Mouse (Mus musculus): ENCODE measurements around the gene D330020A13Rik.
A peak's percentile ranks its signal among the peaks of the same experiment; 100 is the strongest.

The D330020A13Rik gene

GRCm38 (mm10) chr6:120302755-120303316 is 8.7 kb downstream of the D330020A13Rik start:
- no peak for DNase-seq

DNA sequence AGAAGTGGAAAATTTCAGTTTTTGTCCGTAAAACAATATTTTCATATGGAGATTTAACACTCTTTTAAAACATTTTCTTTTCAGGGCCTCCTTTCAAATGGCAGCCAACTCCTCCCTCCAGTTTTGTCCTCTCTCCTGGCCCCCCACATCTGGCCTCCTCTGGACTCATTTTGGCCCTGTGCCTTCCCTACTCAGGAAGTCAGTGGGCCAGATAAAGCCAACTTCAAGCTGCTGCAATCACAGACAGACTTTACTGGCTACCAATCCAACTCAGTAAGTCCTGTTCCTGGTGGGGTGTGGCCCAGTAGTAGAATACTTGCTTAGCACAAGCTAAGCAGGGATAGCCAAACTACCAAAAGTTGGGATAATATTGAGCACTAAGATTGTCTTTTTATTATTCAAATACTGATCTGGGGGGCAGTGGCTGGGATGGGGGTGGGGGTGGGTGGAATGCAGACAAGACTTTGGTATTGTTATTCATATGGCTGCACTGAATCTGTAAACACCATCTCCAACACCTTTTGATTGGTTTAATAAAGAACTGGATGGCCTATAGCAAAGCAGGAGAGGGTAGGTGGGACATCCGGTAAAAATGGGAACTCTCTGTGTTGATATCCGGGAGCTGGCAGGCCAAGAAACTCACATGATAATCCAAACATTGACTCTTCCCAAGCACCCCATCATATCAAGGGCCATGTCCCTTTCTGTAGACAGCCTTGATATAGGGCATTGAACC is 12.9 kb downstream of the D330020A13Rik start:
- no peak for DNase-seq

DNA sequence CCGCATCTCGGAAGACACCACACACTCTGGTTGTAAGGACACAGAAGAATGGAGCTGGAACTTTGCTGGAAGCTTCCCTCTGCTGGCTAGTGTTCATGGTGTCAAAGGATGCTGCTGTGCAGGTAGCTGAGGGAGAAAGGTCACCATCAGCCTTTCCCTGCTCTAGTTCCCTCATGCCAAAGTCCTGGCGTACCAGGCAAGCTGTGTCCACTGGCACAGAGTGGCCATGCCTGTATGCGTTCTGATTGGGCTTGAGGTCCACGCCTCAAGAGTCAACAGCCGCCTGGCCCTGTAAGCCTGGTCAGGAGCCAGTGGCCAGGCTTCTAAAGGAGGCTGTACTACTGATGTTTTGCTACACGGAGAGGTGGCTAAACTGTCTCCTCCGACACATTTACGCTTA is 15.2 kb downstream of the D330020A13Rik start:
- DNase-seq, result no peak

- no peak for DNase-seq
These were observed 15.6 kb downstream of the D330020A13Rik start for GRCm38 (mm10) chr6:120309787-120310186.

DNA sequence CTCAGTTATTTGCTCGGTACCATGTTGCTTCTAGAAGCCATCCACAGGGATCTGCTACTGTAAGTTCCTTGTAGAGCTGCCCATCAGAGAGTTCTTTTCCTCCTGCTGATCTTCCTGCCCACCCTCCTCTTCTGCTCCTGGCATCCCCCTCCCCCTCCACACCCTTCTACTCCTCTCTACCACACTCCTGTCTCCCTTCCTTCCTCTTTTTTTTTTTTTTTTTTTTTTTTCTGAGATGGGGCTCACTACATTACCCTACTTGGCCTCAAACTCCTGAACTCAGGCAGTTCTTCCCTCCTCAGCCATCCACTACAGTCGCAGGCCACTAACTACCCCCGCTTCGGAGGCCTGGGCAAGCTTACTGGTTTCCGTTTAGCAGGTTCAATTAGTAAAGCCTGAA is 18.3 kb downstream of the D330020A13Rik start:
- no peak for DNase-seq

GRCm38 (mm10) chr6:120318303-120318940 is 24.3 kb downstream of the D330020A13Rik start:
- no peak for DNase-seq

- no peak for DNase-seq
These were observed 25.0 kb downstream of the D330020A13Rik start for GRCm38 (mm10) chr6:120319129-120319528.

GRCm38 (mm10) chr6:120320369-120320768 is 26.2 kb downstream of the D330020A13Rik start:
- no peak for DNase-seq

- DNase-seq, result peak; percentile 71
These were observed 30.2 kb downstream of the D330020A13Rik start for GRCm38 (mm10) chr6:120324295-120324927.

GRCm38 (mm10) chr6:120332351-120332750 is 38.2 kb downstream of the D330020A13Rik start:
- DNase-seq, result no peak

DNA sequence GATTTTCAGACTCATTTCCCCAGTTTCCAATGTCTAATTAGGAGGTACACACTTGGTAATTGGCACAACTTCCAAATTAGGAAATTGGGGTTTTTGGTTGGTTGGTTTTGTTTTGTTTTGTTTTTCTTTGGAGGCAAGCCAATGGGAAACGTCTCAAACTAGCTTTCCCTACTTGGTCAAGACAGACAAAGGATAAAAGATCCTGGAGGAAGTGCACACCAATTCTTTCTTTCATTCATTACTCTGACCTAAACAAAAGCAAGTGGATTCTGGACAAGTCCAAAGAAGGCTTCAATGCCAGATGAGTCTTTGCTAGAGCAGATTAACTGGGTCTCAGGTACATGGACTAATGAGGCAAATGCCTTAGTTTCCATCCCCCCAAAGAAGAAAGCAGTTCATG is 49.8 kb downstream of the D330020A13Rik start:
- no peak for DNase-seq
